Mouse (Mus musculus) lung, embryonic 15.5 days (tissue): ENCODE measurements around the gene Scube2. TPM values are rescaled to one million over a fixed set of nuclear protein-coding genes. Genes with fewer than 3 reads are reported as not detected.

Source experiments
- ATAC-seq: fragments of 200-750 bp; cut with Nextera tagmentation; 2 replicates; pipeline ENCODE4 v1.8.0; 2017; ENCODE audit warnings: moderate number of reproducible peaks, borderline replicate concordance; ENCODE audit not compliant: low FRiP score, low TSS enrichment; ENCODE audit errors: extremely low read depth
- H3K27ac ChIP-seq: fragments of 300-500 bp; sonication (generic); 2 replicates; pipeline ENCODE4 v1.5.1; 2015; ENCODE audit warnings: moderate library complexity, mild to moderate bottlenecking, inconsistent platforms
- H3K27me3 ChIP-seq: fragments of 300-500 bp; sonication (generic); 2 replicates; pipeline ENCODE4 v1.6.1; 2015; ENCODE audit warnings: inconsistent platforms
- H3K36me3 ChIP-seq: fragments of 300-500 bp; sonication (generic); 2 replicates; pipeline ENCODE4 v1.6.1; 2015; ENCODE audit warnings: inconsistent platforms
- H3K4me1 ChIP-seq: fragments of 300-500 bp; sonication (generic); 2 replicates; pipeline ENCODE4 v1.6.1; 2015; ENCODE audit warnings: inconsistent platforms
- H3K4me2 ChIP-seq: fragments of 300-500 bp; sonication (generic); 2 replicates; pipeline ENCODE4 v1.6.1; 2015; ENCODE audit warnings: inconsistent platforms, mild to moderate bottlenecking, moderate library complexity
- H3K4me3 ChIP-seq: fragments of 300-500 bp; sonication (generic); 2 replicates; pipeline ENCODE4 v1.5.1; 2015; ENCODE audit warnings: mild to moderate bottlenecking, inconsistent platforms
- H3K9ac ChIP-seq: fragments of 300-500 bp; sonication (generic); 2 replicates; pipeline ENCODE4 v1.6.1; 2015; ENCODE audit warnings: inconsistent platforms
- H3K9me3 ChIP-seq: fragments of 300-500 bp; sonication (generic); 2 replicates; pipeline ENCODE4 v1.6.1; 2016; ENCODE audit warnings: inconsistent platforms
- WGBS: fragments of 180-500 bp; shearing (Covaris S2); methylation state at CpG from one replicate; pipeline ENCODE4 v1.1.7; 2015; 5-methylcytosine and 5-hydroxymethylcytosine counted together
- polyA plus RNA-seq: library from polyadenylated mRNA; unstranded; fragments of >200 nt; fragmentation: Nextera tagmentation; extraction: Ambion mirVana; gene quantifications from 2 replicates; pipeline ENCODE4 v1.2.1, GENCODE M21; 2015

The Scube2 gene
- 2.5 and 3.1 TPM in 2 replicates for polyA plus RNA-seq

GRCm38 (mm10) chr7:109865370-109866229, at the start of gene Scube2:
Gene Scube2, minus strand, starts transcription at chr7:109865679.
- Histone ChIP-seq H3K36me3 (no peaks in the 10 kb centered on the region), H3K4me1 (peaks cover 27% of the 10 kb centered on the region), H3K4me2 (peak within 1 kb of the TSS; percentile 96), H3K4me3 (peak within 1 kb of the TSS; percentile 61), H3K9me3 (no peaks in the 10 kb centered on the region), H3K9ac (peak within 1 kb of the TSS; percentile 56), H3K27me3 (peaks cover 28% of the 10 kb centered on the region), H3K27ac (no peak within 1 kb of the TSS)
- ATAC-seq, result peak; percentile 76
- WGBS, result 2% methylated on average over 65 of the region's 69 CpGs

- H3K4me1 ChIP-seq, result no peaks in the 10 kb centered on the region
- no peak overlapping the region for H3K4me2 ChIP-seq
- H3K27ac ChIP-seq, result 0 out of 2 replicates have a peak overlapping the region, but pooled peaks have one; percentile 6
- H3K9ac ChIP-seq, result no peak overlapping the region
- H3K9me3 ChIP-seq, result no peaks in the 10 kb centered on the region
- ATAC-seq, result no peak
- H3K4me3 ChIP-seq, result no peak overlapping the region
- no peaks in the 10 kb centered on the region for H3K27me3 ChIP-seq
- WGBS, result 93% methylated on average over 2 of the region's 2 CpGs
- peaks cover 84% of the 10 kb centered on the region for H3K36me3 ChIP-seq
Observed at GRCm38 (mm10) chr7:109906165-109906564, 40.7 kb upstream of the Scube2 start.

GRCm38 (mm10) chr7:109900921-109901320, 35.4 kb upstream of the Scube2 start:
- Histone ChIP-seq H3K9ac (no peak overlapping the region), H3K4me2 (no peak overlapping the region), H3K9me3 (no peaks in the 10 kb centered on the region), H3K4me3 (no peak overlapping the region), H3K4me1 (no peaks in the 10 kb centered on the region), H3K27ac (no peak overlapping the region), H3K36me3 (peaks cover 97% of the 10 kb centered on the region), H3K27me3 (no peaks in the 10 kb centered on the region)
- no peak for ATAC-seq
- WGBS, result 71% methylated on average over 9 of the region's 9 CpGs

GRCm38 (mm10) chr7:109898911-109899310, 33.4 kb upstream of the Scube2 start:
- no peak overlapping the region for H3K4me3 ChIP-seq

GRCm38 (mm10) chr7:109892530-109892929, 27.1 kb upstream of the Scube2 start:
- WGBS, result 36% methylated on average over 3 of the region's 3 CpGs
- Histone ChIP-seq H3K4me1 (no peaks in the 10 kb centered on the region), H3K4me3 (no peak overlapping the region), H3K4me2 (no peak overlapping the region), H3K27ac (no peak overlapping the region), H3K27me3 (no peaks in the 10 kb centered on the region), H3K9ac (no peak overlapping the region), H3K36me3 (peaks cover 47% of the 10 kb centered on the region), H3K9me3 (no peaks in the 10 kb centered on the region)
- 0 out of 2 replicates have a peak, but pooled peaks have one; percentile 21 for ATAC-seq

More at GRCm38 (mm10) chr7:109898911-109899310, 33.4 kb upstream of the Scube2 start:
- ATAC-seq, result no peak
- H3K9ac ChIP-seq, result no peak overlapping the region
- H3K4me1 ChIP-seq, result no peaks in the 10 kb centered on the region
- H3K27ac ChIP-seq, result no peak overlapping the region
- peaks cover 97% of the 10 kb centered on the region for H3K36me3 ChIP-seq
- no peak overlapping the region for H3K4me2 ChIP-seq
- H3K9me3 ChIP-seq, result no peaks in the 10 kb centered on the region
- H3K27me3 ChIP-seq, result no peaks in the 10 kb centered on the region

GRCm38 (mm10) chr7:109891786-109892185, 26.3 kb upstream of the Scube2 start:
- 81% methylated on average over 4 of the region's 4 CpGs for WGBS

GRCm38 (mm10) chr7:109890256-109890655, 24.8 kb upstream of the Scube2 start:
- H3K27me3 ChIP-seq, result no peaks in the 10 kb centered on the region
- H3K4me3 ChIP-seq, result no peak overlapping the region
- H3K27ac ChIP-seq, result no peak overlapping the region
- no peaks in the 10 kb centered on the region for H3K9me3 ChIP-seq
- H3K9ac ChIP-seq, result no peak overlapping the region
- H3K36me3 ChIP-seq, result peaks cover 29% of the 10 kb centered on the region
- WGBS, result 95% methylated on average over 2 of the region's 2 CpGs
- no peaks in the 10 kb centered on the region for H3K4me1 ChIP-seq
- no peak for ATAC-seq
- no peak overlapping the region for H3K4me2 ChIP-seq

More at GRCm38 (mm10) chr7:109891786-109892185, 26.3 kb upstream of the Scube2 start:
- Histone ChIP-seq H3K36me3 (peaks cover 42% of the 10 kb centered on the region), H3K4me3 (no peak overlapping the region), H3K27ac (no peak overlapping the region), H3K4me2 (no peak overlapping the region), H3K9ac (no peak overlapping the region), H3K27me3 (no peaks in the 10 kb centered on the region), H3K4me1 (no peaks in the 10 kb centered on the region), H3K9me3 (no peaks in the 10 kb centered on the region)
- no peak for ATAC-seq

GRCm38 (mm10) chr7:109889300-109889699, 23.8 kb upstream of the Scube2 start:
- Histone ChIP-seq H3K27ac (no peak overlapping the region), H3K27me3 (no peaks in the 10 kb centered on the region), H3K9me3 (no peaks in the 10 kb centered on the region), H3K4me3 (no peak overlapping the region), H3K36me3 (peaks cover 19% of the 10 kb centered on the region), H3K9ac (no peak overlapping the region), H3K4me2 (no peak overlapping the region), H3K4me1 (no peaks in the 10 kb centered on the region)
- no peak for ATAC-seq
- WGBS, result 75% methylated on average over 5 of the region's 5 CpGs

GRCm38 (mm10) chr7:109886249-109886648, 20.8 kb upstream of the Scube2 start:
- Histone ChIP-seq H3K9me3 (no peaks in the 10 kb centered on the region), H3K27me3 (no peaks in the 10 kb centered on the region), H3K4me3 (no peak overlapping the region), H3K27ac (no peak overlapping the region), H3K4me1 (no peaks in the 10 kb centered on the region), H3K4me2 (no peak overlapping the region), H3K9ac (no peak overlapping the region), H3K36me3 (0 out of 2 replicates have a peak, but pooled peaks cover 3% of the 10 kb centered on the region)
- WGBS, result 79% methylated on average over 1 of the region's 1 CpGs
- no peak for ATAC-seq

GRCm38 (mm10) chr7:109882574-109882973, 17.1 kb upstream of the Scube2 start:
- 82% methylated on average over 2 of the region's 2 CpGs for WGBS
- no peak for ATAC-seq
- Histone ChIP-seq H3K27me3 (no peaks in the 10 kb centered on the region), H3K4me1 (peaks cover 8% of the 10 kb centered on the region), H3K27ac (no peak overlapping the region), H3K36me3 (0 out of 2 replicates have a peak, but pooled peaks cover 3% of the 10 kb centered on the region), H3K9me3 (no peaks in the 10 kb centered on the region), H3K4me2 (no peak overlapping the region), H3K9ac (no peak overlapping the region), H3K4me3 (no peak overlapping the region)

GRCm38 (mm10) chr7:109881561-109882099, 16.2 kb upstream of the Scube2 start:
- H3K27me3 ChIP-seq, result no peaks in the 10 kb centered on the region
- H3K4me1 ChIP-seq, result peaks cover 8% of the 10 kb centered on the region
- H3K9me3 ChIP-seq, result no peaks in the 10 kb centered on the region
- no peak overlapping the region for H3K4me3 ChIP-seq
- H3K4me2 ChIP-seq, result no peak overlapping the region
- H3K36me3 ChIP-seq, result 0 out of 2 replicates have a peak, but pooled peaks cover under 1% of the 10 kb centered on the region
- WGBS, result 45% methylated on average over 2 of the region's 2 CpGs
- H3K27ac ChIP-seq, result no peak overlapping the region
- no peak overlapping the region for H3K9ac ChIP-seq
- ATAC-seq, result no peak

GRCm38 (mm10) chr7:109879158-109879557, 13.7 kb upstream of the Scube2 start:
- no peak overlapping the region; the same call in 1 of the 2 replicates for H3K27ac ChIP-seq

More at GRCm38 (mm10) chr7:109879158-109879557, 13.7 kb upstream of the Scube2 start:
- Histone ChIP-seq H3K4me2 (no peak overlapping the region; the same call in 1 of the 2 replicates), H3K4me1 (peaks cover 8% of the 10 kb centered on the region), H3K27me3 (no peaks in the 10 kb centered on the region), H3K4me3 (no peak overlapping the region), H3K9ac (no peak overlapping the region), H3K9me3 (no peaks in the 10 kb centered on the region), H3K36me3 (no peaks in the 10 kb centered on the region)
- 26% methylated on average over 12 of the region's 12 CpGs for WGBS
- peak; percentile 72; the same call in 1 of the 2 replicates for ATAC-seq
